Mouse (Mus musculus) lung, postnatal 0 days (tissue): Measurements from ENCODE around the gene Arhgap24.

Experiments
- CTCF ChIP-seq: IDR thresholded peaks from 2 replicates; pipeline ENCODE4 v1.5.1; 2016; ENCODE audit warnings: antibody characterized with exemption, mild to moderate bottlenecking
- EP300 ChIP-seq: IDR thresholded peaks from 2 replicates; pipeline ENCODE4 v1.6.1; 2016; ENCODE audit warnings: antibody characterized with exemption, mild to moderate bottlenecking, control low read depth

GRCm38 (mm10) chr5:102743436-102743835 lies 262.2 kb downstream of the Arhgap24 start:
- TF ChIP-seq CTCF: no peak
- TF ChIP-seq EP300: no peak
